Mouse (Mus musculus): ENCODE results near the gene Tmeff1.
A peak's percentile ranks its signal among the peaks of the same experiment; 100 is the strongest.
"Not testable (repeated sequence)": the region's sequence is repeated elsewhere in the genome, so short reads cannot be mapped to it uniquely, and the experiment has no call there.

The Tmeff1 gene

GRCm38 (mm10) chr4:48678793-48679192 is 93.8 kb downstream of the Tmeff1 start:
- DNase-seq, result no peak

- DNase-seq, result not testable (repeated sequence)
These were observed 94.8 kb downstream of the Tmeff1 start for GRCm38 (mm10) chr4:48679728-48680127.

GRCm38 (mm10) chr4:48680214-48680613 is 95.2 kb downstream of the Tmeff1 start:
- no peak for DNase-seq

- DNase-seq, result peak; percentile 43
These were observed 95.8 kb downstream of the Tmeff1 start for GRCm38 (mm10) chr4:48680648-48681343.

GRCm38 (mm10) chr4:48683126-48683525 is 98.2 kb downstream of the Tmeff1 start:
- no peak for DNase-seq

- not testable (repeated sequence) for DNase-seq
These were observed 98.7 kb downstream of the Tmeff1 start for GRCm38 (mm10) chr4:48683633-48684209.

GRCm38 (mm10) chr4:48684593-48685187 is 99.7 kb downstream of the Tmeff1 start:
- DNase-seq, result no peak

GRCm38 (mm10) chr4:48688148-48688547 is 103.2 kb downstream of the Tmeff1 start:
- DNase-seq, result no peak

- DNase-seq, result peak; percentile 64
These were observed 105.7 kb downstream of the Tmeff1 start for GRCm38 (mm10) chr4:48690640-48691039.

GRCm38 (mm10) chr4:48691793-48692437 is 106.9 kb downstream of the Tmeff1 start:
- DNase-seq, result peak; percentile 57

GRCm38 (mm10) chr4:48692736-48693292 is 107.8 kb downstream of the Tmeff1 start:
- no peak for DNase-seq

- no peak for DNase-seq
These were observed 111.7 kb downstream of the Tmeff1 start for GRCm38 (mm10) chr4:48696706-48697105.

GRCm38 (mm10) chr4:48697302-48697701 is 112.3 kb downstream of the Tmeff1 start:
- no peak for DNase-seq
